Mouse (Mus musculus) adrenal gland, adult 8-10 months (tissue): ENCODE measurements at regions not wholly inside any gene's neighbourhood (a gene's known extent, or its start where the extent isn't known, plus 50 kb on each side); places are given as distances from the start of the nearest gene placed in this dataset.
"Not testable (repeated sequence)": the region's sequence is repeated elsewhere in the genome, so short reads cannot be mapped to it uniquely, and the experiment has no call there.

Experiments
- DNase-seq: peaks from one replicate; pipeline ENCODE4 v3.0.0; 2022

DNA sequence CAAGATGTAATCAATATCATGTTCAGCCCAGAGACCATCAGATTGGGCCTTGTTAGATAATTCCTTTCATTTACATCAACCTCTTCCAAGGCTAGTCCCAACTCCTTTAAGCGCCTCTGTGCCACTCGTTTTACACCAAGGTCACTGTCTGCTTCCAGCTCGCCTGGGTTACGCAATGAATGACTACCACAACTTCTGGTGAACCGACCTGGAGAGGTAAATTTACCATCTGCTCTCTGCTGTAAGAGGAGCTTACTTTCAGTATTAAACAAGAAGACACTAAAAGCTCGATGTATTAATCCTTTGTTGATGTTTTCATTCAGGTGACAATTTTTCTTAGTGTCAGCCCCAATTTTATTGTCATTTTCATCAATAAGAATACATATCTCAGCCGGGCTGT is 51.7 kb upstream of the Fam174b start:
- DNase-seq, result no peak

- DNase-seq, result not testable (repeated sequence)
Observed at GRCm38 (mm10) chr7:73686245-73686644, 53.9 kb upstream of the Fam174b start.

DNA sequence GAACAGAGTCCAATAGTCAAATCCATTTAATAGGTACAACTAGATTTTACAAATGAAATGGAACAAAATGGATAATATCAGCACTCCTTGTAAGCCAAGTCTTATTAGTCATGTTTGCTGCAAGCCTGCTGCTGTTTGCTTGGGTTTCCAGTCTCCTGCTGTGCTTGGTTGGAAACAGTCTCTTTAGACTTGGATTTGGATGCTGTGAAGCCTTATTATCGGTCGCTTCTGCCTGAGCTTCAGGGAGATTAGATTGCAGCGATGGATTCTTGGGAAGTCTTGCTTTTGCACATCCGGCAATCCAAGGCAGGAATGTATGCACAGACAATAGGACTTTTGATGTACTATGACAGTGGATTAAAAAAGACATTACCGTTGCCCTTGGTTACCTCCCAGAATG is 57.3 kb upstream of the Fam174b start:
- no peak for DNase-seq

DNA sequence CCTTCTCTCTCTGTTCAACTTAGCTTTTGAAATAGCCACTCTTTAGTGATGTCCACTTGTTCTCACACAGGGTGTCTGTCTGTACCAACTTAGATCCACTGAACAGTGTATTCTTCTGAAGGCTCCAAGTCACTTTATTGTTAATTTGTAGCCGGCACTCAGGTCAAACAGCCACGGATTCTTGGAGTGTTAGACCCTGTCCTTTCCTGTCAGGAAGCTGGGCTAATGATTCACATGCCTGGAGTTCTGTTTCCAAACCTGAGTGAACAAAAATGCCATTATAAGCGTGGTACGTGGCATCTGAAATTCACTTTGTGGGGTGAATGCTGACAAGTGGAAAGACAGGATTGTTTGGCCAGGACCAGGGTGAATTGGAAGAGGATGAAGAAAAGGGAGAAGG is 69.5 kb upstream of the Fam174b start:
- DNase-seq, result no peak

GRCm38 (mm10) chr7:73668791-73669190 is 71.3 kb upstream of the Fam174b start:
- no peak for DNase-seq

DNA sequence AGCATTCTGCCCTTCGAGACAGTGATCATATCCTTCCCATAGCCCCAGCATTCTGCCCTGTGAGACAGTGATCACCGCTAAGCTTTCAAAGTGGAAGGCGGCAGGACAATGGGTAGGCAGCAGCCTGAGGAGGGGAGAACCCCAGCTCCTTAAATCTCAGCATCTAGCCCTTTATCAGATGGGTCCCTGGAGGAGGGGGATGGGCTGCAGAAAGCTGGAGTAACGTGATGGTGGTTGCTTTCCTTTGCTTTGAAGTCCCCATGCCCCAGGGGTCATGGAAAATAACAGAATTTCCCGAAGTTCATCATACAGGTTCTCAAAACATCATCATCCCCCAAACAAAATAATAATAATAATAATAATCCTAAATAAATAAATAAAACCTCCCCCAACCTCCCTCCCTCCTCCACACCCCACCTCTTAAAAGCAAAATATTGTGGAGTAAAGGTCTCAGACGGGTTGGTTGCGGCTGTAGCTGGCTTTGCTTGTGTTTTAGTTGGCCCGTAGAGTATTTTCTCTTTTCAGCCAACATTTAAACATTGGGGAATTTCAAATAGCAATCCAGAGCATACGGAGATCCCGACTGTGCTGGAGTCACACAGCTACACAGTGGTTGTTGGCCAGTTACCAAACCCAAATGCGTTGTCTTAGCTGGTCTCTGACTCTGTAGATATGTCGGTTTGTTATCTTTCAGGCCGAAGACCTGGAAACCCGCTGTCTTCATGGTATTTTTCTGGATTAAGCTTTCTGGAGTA is 73.0 kb upstream of the Fam174b start:
- DNase-seq, result no peak

- no peak for DNase-seq
Observed at GRCm38 (mm10) chr7:73664962-73665361, 75.1 kb upstream of the Fam174b start.

GRCm38 (mm10) chr7:73662536-73662935 is 77.6 kb upstream of the Fam174b start:
- DNase-seq, result no peak

DNA sequence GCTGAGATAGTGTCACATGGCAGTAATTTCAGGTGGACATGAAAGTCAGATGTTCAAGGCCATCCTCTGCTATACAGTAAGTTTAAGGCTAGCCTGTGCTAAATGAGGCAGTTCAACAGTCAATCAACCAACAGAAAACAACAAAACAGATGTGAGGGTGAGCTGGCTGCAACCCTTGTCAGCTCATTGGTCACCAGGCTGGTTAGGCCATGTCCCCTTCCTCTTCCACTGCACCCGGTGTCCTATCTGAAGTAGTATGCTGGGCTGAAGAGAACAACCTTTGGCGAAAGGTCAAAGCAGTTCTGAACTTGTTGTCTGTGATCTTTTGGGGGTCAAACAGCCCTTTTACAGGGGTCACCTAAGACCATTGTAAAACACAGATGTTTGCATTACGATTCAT is 78.2 kb upstream of the Fam174b start:
- DNase-seq, result no peak

- no peak for DNase-seq
Observed at GRCm38 (mm10) chr7:73659551-73659950, 80.6 kb upstream of the Fam174b start.

DNA sequence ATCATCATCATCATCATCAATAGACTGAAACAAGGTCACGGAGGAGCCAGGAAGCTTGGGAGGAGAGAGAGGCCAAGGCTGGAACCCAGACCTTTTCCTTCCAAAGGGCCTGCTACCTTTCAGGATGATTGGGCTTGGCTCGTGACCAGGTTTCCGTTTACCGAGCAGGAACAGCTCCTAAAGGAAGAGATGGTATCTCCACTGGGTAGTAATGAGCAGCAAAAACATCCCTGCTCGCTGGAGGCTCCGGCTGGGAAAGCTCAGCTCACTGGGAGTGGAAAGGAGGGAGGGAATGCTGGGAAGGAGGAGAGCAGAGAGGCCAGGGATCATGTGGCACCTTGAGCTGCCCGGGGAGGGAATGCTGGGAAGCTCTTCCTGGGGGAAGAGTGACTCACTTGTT is 82.8 kb upstream of the Fam174b start:
- peak; percentile 21 for DNase-seq

- DNase-seq, result not testable (repeated sequence)
Observed at GRCm38 (mm10) chr7:73656424-73656795, 83.7 kb upstream of the Fam174b start.

- peak; percentile 20 for DNase-seq
Observed at GRCm38 (mm10) chr7:73655787-73656423, 84.2 kb upstream of the Fam174b start.

DNA sequence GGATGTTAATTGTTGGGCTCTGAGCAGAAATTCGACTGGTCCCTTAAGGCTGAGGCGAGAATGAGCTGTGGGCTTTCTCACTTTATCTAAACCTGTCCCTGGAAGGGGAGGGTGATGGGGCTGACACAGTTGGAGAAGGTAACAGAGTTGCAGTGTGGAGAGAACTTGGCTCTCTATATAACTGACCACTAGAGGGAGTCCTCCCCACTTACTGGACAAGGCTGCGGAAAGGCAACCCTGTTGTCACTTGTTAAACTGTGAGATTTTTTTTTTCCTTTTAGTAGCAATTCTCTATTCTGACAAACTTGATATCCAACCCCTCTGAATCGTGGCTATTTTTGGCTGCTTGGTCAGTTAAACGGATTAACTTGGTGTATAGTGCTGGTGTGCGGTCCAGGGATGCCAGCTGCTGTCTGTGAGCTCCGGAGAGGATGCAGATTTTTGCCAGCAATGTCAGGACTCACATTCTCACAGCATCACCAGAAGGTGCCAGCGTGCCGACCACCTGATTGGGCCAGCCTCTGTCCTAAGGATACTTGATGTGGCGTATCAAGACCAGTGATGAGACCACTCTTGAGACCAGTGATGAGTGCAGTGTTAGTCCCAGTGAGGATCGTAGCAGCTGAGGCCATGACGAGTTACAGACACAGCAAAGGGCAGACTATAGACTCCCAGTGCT is 85.8 kb upstream of the Fam174b start:
- no peak for DNase-seq

GRCm38 (mm10) chr7:73650909-73651308 is 89.2 kb upstream of the Fam174b start:
- DNase-seq, result no peak

GRCm38 (mm10) chr7:73648010-73648409 is 92.1 kb upstream of the Fam174b start:
- peak; percentile 72 for DNase-seq

- DNase-seq, result no peak
Observed at GRCm38 (mm10) chr7:73647140-73647539, 93.0 kb upstream of the Fam174b start.

DNA sequence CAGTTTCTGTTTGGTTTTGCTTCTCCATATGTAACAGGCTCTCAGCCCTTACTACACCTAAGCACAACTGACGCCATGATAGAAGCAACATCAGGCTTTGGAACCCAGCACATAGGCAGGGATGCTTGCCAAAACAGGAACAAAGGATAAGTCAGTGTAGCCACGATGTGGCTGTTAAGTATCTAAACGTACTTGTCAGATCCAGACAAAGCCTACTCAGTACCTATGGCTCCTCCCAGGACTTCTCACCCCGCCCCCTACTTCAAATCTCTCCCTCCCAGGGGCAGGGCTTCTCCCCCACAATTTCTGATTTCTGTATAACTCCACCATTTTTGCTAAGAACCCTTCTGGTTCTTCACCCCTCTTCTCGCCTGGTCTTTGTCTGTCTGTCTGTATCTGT is 93.4 kb upstream of the Fam174b start:
- DNase-seq, result no peak

- DNase-seq, result no peak
Observed at GRCm38 (mm10) chr7:73644362-73644904, 95.7 kb upstream of the Fam174b start.

DNA sequence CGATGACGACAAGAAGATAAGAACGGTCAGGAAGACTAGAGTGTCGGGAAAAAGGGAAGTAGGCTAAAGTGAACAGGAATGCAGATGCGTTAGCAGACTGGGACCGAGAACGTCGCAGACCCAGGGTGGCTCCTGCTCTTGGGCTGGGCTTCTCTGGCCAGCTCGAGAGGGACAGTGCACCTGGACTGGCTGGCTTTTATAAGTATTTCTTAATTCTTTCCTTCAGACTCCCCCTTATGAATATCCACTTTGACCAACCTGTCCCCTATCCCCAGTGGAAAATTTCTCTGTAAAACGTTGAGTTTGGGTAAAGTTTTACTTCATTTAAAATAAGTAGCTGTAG is 96.1 kb upstream of the Fam174b start:
- no peak for DNase-seq

- DNase-seq, result no peak
Observed at GRCm38 (mm10) chr7:73643306-73643992, 96.7 kb upstream of the Fam174b start.

- DNase-seq, result no peak
Observed at GRCm38 (mm10) chr7:73640194-73640593, 98.6 kb upstream of the Chd2 start.

GRCm38 (mm10) chr7:73637810-73638125 is 96.1 kb upstream of the Chd2 start:
- DNase-seq, result no peak
